Mouse (Mus musculus): ENCODE data around the gene Lingo2.

The Lingo2 gene

DNA sequence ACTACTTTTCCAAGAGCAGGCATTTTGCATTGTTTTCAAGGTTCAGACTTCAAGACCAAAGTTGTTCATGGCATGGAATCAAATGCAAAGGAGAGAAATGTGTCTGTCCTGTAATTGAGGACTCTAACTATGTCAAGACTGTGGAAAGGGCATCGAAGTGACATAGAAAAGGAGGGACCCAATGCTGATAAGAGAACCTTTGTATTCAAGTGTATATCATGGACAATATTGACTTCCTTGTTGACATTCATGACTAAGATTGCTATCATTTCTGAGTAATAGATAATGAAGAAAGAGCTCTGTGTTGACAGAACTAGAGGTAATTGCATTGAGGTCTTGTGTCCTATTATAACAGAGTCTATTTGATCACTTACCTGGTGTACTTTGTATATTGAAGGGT is 390.6 kb downstream of the Lingo2 start:
- DNase-seq (ENCODE audit: low spot score in 2 of 2): no peak

DNA sequence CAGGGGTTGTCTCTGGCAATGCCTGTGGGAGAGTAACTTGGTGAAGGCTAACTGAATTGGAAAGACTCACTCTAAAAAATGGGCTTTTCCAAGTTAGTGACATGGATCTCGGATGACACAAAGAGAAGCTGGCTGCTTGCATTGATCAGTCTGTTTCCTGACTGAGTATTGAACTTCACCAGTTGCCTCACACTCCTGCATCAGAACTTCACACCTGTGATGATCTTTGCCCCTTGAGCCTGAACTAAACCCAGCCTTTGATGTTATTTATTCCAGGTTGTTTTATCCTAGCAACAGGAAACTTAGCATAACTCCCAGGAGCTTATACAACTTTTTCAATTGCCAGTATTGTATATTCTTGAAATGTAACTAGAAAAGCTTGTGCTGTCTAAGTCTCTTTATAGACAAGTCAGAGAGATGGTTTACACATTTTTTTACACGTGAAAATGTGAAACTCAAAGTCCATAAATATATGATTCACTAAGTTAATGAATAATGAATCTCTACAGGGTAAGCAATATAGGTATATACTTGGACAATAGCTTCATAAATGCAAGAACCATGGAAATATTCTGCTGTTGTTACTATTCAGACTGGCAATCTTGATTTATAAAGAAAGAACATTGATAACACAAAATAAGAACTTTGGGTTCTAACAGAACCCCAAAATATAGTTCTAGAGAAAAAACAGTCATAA is 410.7 kb downstream of the Lingo2 start:
- no peak for DNase-seq (ENCODE audit: low spot score in 2 of 2)

DNA sequence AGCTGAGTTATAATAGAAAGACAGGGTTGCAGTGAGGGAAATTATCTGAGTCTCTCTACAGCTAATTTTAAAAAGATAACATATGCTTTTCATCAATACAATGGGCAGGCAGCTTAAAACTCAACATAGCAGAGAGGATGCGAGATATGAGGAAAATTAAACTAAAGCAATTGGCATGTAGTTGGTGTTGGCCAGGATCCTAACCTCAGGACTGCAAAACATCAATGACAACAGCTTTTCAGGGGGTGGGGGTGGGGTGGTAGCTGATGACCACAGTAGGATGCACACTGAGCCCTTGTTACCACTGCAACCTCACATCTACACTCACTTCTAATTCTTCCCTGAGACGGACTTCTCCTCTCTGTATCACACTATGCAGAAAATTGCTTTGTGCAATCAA is 417.7 kb downstream of the Lingo2 start:
- no peak for DNase-seq (ENCODE audit: low spot score in 2 of 2)

DNA sequence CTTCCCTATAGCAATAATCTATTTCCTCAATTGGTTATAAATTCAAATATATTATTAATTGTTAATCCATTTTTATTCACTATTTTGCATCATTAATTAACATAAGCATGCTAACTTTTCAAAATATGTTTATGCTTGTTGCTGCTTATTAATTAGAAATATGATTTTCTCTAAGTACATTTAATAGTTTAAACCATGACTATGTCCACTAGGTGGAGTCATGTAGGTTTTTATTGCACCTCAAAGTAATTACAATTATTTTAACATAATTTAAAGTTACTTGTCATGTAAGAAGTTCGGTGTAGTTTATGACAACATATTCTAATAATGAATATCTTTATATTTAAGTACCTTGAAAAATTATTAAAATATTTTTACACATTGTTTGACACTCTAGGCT is 461.3 kb downstream of the Lingo2 start:
- DNase-seq (ENCODE audit: low spot score in 2 of 2): no peak

DNA sequence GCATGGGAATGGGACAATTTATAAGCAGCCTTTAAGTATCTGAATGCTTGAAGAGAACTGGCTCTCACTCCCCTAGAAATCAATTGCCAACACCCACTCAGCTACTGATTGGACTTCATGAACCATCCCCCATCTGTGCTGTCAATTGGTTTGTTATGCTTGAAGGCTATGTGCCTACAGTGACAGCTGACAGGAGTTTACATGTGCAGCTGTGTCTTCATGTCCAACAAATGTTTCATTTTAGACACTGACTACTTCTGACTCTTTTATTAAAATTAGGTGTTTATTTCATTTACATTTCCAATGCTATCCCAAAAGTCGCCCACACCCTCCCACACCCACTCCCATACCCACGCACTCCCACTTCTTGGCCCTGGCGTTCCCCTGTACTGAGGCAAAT is 516.3 kb downstream of the Lingo2 start:
- no peak for DNase-seq (ENCODE audit: low spot score in 2 of 2)

DNA sequence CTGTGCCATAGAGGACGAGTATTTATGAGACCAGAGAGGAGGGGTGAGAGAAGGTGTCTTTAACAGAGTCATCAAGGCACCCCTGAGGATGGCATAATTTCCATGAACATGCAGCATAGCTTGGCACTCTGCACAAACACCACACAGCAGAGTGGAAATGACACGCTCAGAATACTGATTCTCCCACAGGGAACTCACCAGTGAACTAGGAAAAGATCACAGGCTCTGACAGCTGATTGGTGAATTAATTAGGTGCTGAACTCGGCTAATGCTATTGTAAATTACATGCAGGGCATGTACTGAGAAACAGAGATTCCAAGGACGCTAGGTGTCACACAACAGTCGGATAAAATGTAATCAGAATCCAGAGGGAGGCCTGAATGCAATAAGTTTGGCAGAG is 525.4 kb downstream of the Lingo2 start:
- DNase-seq (ENCODE audit: low spot score in 2 of 2): no peak

DNA sequence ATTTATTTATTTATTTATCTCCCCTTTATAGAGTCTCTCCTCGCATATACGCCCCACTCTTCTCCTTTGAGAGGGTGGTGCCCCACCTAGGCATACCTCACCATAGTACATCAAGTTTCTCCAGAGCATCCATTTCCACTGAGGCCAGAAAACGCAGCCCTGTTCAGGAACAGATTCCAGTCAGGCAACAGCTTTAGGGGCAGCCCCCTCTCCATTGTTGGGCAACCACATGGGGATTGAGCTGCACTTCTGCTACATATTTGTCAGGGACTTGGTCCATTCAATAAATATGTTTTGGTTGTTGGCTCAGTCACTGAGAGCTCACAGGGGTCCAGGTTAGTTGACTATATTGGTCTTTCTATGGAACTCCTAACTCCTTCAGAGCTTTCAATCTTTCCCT is 544.2 kb downstream of the Lingo2 start:
- DNase-seq (ENCODE audit: low spot score in 2 of 2): no peak

DNA sequence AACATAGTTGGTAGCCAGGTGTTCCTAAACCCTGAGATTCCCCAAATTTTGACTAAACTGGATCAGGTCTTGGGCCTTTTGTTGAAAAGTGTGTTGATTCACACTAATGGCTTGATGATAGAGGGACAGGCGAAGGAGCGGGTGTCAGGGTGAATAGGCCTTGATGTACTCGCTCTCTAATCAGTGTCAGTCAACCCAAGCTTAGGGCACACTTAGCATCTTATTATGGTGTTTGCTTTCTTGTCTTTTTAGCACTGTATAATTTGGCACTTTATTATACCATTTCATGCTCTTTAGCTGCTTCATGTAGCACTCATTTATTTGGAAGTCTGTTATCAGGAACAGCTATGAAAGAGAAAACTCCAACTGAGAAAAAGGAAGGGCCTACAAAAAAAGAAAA is 582.6 kb downstream of the Lingo2 start:
- no peak for DNase-seq (ENCODE audit: low spot score in 2 of 2)

DNA sequence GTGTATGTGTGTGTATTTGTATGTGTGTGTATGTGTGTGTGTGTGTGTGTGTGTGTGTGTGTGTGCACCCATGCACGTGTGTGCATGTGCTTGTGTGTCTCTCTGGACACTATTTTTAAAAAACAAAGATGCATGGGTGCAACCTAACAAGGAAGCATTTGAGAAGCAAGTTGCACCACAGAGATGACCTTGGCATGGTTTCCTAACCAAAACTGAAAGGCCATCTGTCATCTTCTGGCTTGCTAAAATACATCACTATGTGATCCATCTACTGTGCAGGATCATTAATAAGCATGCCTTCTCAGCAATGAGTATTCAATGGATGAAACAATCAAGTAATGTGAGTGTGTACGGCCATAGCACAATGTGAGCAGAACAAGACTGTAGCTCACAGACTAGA is 597.1 kb downstream of the Lingo2 start:
- no peak for DNase-seq (ENCODE audit: low spot score in 2 of 2)

DNA sequence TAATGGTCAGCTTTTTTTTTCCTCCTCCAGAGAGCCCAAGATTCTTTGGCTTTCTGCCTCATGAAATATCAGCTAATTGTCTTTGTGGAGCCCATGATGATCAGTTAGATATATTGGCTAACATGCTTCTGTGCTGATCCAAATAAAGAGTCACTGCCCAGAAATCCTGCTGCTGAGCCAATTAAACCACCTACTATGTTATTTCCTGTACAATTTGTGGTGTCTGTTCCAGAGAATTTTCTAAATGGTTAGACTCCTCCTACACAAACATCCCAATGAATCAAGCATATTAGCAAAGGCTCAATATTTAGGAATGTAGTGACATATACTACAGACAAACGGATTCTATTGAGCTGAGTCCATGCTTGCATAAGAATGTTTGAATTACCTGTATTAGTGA is 619.8 kb downstream of the Lingo2 start:
- DNase-seq (ENCODE audit: low spot score in 2 of 2): no peak

DNA sequence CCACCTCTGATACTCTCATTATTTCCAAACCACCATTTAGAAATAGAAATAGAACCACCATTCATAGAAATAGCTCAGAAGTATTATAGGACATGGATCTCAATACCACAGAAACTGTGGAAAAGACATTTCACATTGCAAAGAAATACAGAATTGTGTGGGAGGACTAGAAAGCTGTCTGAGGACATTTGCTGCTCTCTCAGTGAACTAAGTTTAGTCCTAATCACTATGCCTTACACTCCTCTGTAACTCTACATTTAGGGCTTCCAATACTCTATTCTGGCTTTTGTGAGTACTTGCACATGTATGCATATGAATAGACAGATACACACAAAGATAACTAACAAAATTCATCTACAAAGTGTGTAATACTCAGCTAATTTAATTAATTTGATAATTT is 625.9 kb downstream of the Lingo2 start:
- DNase-seq (ENCODE audit: low spot score in 2 of 2): no peak

DNA sequence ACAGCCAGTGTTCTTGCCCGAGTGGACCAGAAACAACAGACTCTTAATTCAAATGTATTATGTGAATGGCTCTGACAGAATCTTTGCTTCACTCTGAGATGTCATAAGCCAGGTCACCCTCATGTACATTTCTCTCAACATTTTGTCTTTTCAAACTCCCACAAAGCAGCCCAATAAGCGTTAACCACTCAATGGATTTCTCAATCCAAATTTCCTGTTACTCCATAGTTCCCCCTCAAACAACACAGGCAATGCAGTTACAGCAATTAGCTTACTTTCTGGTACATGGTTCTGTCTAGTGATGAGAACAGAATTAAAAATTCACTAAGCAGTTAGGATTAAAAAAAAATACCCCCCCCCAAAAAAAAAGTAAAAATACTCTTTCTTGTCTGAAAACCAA is 638.5 kb downstream of the Lingo2 start:
- no peak for DNase-seq (ENCODE audit: low spot score in 2 of 2)

DNA sequence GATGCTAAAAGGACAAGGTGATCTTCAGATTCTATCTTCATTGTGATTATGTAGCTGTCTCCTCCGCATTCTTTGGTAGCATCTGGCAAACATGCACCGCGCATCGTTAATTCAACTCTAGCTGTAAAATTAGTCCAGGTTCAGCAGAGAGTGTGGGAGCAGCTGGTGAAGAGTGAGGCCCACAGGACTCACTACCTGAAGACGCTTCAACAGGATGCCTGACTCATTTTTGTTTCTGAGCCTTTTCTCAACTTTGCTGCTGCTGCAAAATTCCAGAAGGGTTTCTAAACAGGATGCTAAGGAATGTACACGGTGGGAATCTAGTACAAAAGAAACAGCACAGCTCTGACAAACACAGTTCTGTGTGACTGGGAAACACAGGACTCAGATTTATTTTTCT is 640.1 kb downstream of the Lingo2 start:
- DNase-seq (ENCODE audit: low spot score in 2 of 2): no peak

DNA sequence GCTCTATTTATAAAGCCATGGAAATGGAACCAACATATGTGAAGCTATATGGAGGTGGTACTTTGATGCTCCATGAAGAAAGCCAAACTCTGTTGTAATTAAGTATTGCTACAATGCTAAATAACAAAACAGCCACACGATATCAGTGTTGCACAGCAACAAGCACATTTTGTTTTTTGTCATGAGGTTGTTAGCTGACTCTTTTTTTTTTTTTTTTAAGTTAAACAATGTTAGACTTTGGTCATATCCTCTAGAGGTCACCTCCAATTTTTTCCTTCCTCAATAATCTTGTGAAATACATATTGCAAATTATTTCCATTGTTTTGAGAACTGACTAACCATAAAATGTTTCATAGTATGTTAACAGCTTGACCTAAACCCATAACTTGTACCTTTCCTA is 646.3 kb downstream of the Lingo2 start:
- no peak for DNase-seq (ENCODE audit: low spot score in 2 of 2)

DNA sequence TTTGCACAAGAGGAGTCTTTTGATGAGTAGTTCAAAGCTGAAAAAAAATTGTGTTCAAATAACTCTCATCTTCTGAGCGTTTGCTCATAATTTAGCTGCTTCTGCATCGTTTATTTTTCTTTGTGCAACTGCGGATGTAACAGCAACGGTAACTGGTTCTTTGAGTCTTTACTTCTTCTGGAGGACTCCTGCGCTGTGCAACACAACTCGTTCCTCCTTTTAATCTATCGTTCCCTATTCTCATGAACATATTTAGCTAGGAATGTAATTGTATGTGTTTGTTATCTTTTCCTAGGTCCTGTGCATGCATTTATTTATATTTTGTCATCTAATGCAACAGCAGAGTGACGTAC is 661.9 kb downstream of the Lingo2 start:
- no peak for DNase-seq (ENCODE audit: low spot score in 2 of 2)

DNA sequence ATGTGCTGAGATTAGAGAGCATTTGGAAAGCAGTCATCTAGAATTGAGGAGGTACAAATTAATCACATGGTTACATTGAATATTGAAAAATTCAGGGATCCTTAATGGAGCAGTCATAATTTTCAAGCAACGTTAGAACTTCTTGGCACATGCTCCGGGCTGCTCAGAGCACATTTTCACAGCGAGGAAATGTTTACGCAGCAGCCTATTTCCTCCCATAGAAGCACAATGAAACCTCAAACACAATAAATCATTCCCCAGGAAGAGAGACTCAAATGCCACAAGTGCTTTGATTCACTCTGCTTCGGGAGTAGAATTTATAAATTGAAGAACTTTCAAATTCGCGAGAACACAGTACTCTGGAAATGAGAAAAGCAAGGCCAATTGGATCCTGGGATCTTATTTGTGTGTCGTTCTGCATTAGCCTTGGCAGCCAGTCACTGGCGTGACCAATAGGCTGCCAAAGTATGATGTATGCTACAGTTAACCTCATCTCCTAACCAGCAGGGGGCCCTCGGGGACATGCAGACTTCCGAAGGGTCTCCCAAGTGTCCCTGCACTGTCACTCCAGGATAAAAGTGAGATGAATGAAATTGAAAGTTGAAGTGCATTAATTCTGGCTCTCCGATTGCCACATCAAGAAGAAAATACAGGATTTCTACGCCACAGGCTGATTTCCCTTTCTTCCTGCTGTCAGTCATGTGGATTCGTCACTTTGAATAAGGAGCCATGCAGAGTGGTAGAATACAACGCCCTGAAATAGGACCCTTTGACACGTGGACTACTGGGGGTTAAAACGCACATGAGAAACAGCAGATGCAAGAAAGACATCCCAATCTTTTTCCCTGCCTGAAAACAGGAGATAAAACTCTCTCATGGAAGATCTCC is 662.5 kb downstream of the Lingo2 start:
- no peak for DNase-seq (ENCODE audit: low spot score in 2 of 2)

DNA sequence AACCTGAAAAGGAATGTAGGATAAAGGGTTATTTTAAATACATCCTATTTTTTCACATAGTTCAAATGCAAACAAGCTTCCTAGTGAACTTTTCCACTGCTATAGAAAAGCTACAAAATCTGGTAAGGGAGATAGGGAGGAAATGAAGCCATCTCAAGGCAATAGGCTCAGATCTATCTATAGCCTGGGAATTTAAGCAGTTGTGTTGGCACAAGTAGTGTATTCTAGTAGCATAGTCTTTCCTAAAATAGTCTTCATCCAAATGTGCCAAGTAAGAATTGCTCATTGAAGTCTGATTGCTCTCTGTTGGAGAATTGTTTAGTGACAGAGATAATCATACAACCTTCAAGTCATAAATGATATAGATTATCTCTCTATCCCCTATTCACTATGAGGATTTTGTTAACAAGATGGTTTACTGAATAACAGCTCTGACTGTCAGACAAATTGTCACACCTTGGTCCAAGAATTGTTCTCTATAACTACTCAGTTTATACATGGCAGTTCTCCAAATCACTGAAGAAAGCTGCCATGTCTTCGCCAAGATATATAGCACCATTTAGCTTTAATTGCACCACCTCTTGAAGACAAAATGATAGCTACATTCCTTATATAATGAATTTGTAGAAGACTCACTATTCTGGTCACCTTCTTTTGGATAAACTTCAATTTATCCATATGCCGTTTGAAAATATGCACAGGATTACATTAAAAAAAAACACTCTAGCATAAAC is 688.9 kb downstream of the Lingo2 start:
- no peak for DNase-seq (ENCODE audit: low spot score in 2 of 2)

DNA sequence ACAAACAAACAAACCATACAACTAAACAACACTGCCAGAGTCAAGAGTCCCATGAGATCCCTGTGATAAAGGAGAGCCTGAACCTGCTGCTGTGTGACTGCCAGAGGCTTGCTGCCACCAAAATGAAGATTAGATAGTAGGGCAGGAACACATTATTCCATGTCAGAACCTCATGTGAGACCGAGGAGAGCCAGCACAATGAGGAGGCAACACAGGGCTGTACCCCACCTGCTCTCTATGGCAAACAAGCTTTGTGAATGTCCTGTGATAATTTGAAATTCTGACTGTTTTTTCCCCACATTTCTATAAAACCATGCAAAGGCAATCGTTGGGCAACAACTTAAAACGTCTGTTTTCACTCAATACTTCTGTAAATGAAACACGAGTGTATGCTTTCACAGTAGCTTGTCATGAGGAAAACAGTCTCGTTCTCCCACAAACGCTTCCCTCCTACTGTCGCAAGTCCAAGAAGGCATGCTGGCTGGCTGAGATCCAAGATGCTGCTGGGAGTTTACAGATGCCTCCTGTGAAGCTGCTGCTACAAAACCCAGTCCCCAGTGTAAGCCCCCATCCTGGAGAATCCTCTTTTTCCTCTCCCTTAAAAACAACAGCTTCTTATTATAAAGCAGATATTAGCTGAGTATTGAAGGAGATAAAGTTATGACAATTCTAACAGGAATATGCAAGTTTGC is 765.2 kb downstream of the Lingo2 start:
- DNase-seq (ENCODE audit: low spot score in 2 of 2): no peak

DNA sequence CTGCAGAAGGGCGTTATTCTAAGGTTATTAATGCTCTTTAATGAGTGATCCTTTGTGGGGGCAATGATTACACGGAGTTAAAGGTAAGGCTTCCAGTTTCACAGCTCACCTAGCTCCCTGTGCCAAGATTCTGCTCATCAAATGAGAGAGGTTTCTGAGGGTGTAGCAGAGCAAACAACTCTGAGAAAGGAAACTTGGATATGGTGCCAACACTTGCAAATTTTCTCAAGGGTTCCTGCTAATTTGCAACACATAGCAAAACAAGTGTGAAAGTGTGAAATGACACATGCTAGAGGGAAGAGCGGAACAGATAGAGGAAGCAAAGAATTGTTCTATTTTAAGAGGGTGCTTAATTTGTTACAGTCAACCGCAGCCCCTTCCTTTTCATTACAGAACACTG is 767.9 kb downstream of the Lingo2 start:
- no peak for DNase-seq (ENCODE audit: low spot score in 2 of 2)

DNA sequence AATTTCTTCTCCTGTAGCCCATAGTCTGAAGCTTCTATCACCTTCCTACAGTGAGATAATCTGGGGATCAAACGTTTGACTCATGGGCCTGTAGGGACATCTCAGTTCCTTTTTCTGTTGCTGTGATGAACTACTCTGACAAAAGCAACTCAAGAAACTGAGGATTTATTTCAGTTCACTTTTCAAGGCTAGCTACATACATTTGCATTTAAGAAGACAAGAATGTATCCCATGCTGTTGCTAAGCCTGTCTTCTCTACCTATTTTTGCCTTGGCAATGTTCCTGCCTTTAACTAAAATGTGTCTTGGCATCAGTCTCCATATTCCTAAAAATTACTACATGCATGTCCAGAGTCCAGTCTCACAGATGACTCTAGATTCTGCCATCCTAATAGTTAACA is 781.4 kb downstream of the Lingo2 start:
- DNase-seq (ENCODE audit: low spot score in 2 of 2): no peak

DNA sequence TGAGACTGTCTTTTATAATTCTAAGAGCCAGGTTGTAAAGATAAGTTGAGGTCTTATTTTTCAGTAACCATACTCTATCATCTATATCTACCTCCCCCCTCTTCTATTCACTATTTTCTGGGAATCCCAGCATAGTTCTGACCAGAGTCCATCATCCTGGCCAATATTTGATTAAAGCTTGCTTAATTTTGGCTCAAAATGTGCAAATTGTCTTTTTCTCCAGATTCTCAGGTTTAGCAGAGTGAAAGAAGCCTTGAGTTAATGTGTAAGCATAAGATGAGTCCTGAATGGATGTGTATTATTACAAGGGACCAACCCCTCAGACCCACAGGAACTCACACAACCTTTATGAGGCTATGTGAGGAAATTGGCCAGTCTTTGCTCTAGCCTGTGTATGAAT is 820.2 kb downstream of the Lingo2 start:
- DNase-seq (ENCODE audit: low spot score in 2 of 2): no peak

DNA sequence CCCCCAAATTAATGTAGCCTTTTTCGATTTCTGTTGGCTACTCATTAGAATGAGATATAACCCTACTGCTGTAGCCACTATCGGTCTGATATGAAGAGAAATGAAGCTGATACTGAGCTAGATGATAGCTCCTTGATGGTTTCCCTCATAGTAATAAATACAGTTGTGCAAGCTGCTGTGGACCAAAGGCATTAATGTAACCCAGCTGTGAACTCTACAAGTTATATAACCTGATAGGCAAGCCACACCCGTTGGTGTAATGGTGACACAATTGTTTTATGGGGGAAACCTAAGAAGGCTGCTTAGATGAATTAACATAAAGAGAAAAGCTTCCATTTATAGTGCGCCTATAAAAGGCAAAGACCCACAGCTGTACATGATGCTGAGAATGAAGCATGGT is 856.1 kb downstream of the Lingo2 start:
- no peak for DNase-seq (ENCODE audit: low spot score in 2 of 2)

Measured in urinary bladder, adult 18-20 months (tissue).